Mouse (Mus musculus) MEL (cell line): ENCODE results near the gene Tmc8. TPM values are rescaled to one million over a fixed set of nuclear protein-coding genes. Genes with fewer than 3 reads are reported as not detected.

Source experiments
- DNase-seq: peaks from one replicate; pipeline ENCODE4 v3.0.0; 2011; ENCODE audit warnings: low read depth, low spot score
- H3K27ac ChIP-seq: 2 replicates; pipeline ENCODE4 v1.5.1; 2012; ENCODE audit warnings: low read depth, mild to moderate bottlenecking, control low read depth, low read length, moderate library complexity; ENCODE audit not compliant: control insufficient read depth
- H3K27me3 ChIP-seq, 2 experiments: fragments of 150-350 bp in 1 of 2; sonication (generic) in 1 of 2; 2 replicates each; pipeline ENCODE4 v1.6.1; 2012; ENCODE audit warnings: low read length in 2 of 2, mild to moderate bottlenecking in 2 of 2, improper control_type of control experiment in 1 of 2, moderate library complexity in 1 of 2; ENCODE audit not compliant: insufficient read depth in 2 of 2, control insufficient read depth in 1 of 2
- H3K36me3 ChIP-seq, 2 experiments: 2 replicates each; pipeline ENCODE4 v1.6.1; 2012 to 2014; ENCODE audit warnings: low read length in 2 of 2, improper control_type of control experiment in 1 of 2, inconsistent platforms in 1 of 2, mild to moderate bottlenecking in 1 of 2; ENCODE audit not compliant: insufficient read depth in 2 of 2, control insufficient read depth in 1 of 2
- H3K4me1 ChIP-seq, 2 experiments: fragments of 150-350 bp in 1 of 2; sonication (generic) in 1 of 2; 2 replicates each; pipeline ENCODE4 v1.6.1; 2012; ENCODE audit warnings: low read length in 2 of 2, improper control_type of control experiment in 1 of 2, mild to moderate bottlenecking in 1 of 2; ENCODE audit not compliant: insufficient read depth in 2 of 2, control insufficient read depth in 1 of 2
- H3K4me3 ChIP-seq, 2 experiments: fragments of 150-350 bp in 1 of 2; sonication (generic) in 1 of 2; 2 replicates each; pipeline ENCODE4 v1.5.1; 2012; ENCODE audit warnings: low read depth in 2 of 2, low read length in 2 of 2, mild to moderate bottlenecking in 2 of 2, moderate library complexity in 2 of 2, control low read depth in 1 of 2, improper control_type of control experiment in 1 of 2; ENCODE audit not compliant: control insufficient read depth in 1 of 2, insufficient read depth in 1 of 2
- H3K79me2 ChIP-seq: 2 replicates; pipeline ENCODE4 v1.6.1; 2012; ENCODE audit warnings: mild to moderate bottlenecking, low read length, moderate library complexity; ENCODE audit not compliant: control insufficient read depth, poor library complexity, insufficient read depth
- H3K9ac ChIP-seq: 2 replicates; pipeline ENCODE4 v1.6.1; 2012; ENCODE audit warnings: low read depth, mild to moderate bottlenecking, control low read depth, low read length, moderate library complexity; ENCODE audit not compliant: control insufficient read depth, poor library complexity, severe bottlenecking
- H3K9me3 ChIP-seq: fragments of 150-350 bp; sonication (generic); replicated peaks from 2 replicates; pipeline ENCODE4 v1.6.1; 2012; ENCODE audit warnings: mild to moderate bottlenecking, low read length, improper control_type of control experiment, moderate library complexity; ENCODE audit not compliant: insufficient read depth
- BHLHE40 ChIP-seq: IDR thresholded peaks from 2 replicates; pipeline ENCODE4 v1.6.1; 2012; ENCODE audit warnings: low read depth, mild to moderate bottlenecking, inconsistent platforms, low read length, improper control_type of control experiment, borderline replicate concordance
- CHD1 ChIP-seq: IDR thresholded peaks from 2 replicates; pipeline ENCODE4 v1.6.1; 2012; ENCODE audit warnings: low read depth, mild to moderate bottlenecking, inconsistent platforms, low read length, improper control_type of control experiment
- CHD2 ChIP-seq: IDR thresholded peaks from 2 replicates; pipeline ENCODE4 v1.6.1; 2011; ENCODE audit warnings: low read length, improper control_type of control experiment
- CTCF ChIP-seq, 3 experiments: IDR thresholded peaks in 2 of 3; conservative IDR thresholded peaks in 1 of 3; 2 replicates each; pipeline ENCODE4 v1.5.1; 2011 to 2012; ENCODE audit warnings: low read length in 3 of 3, low read depth in 2 of 3, mild to moderate bottlenecking in 2 of 3, improper control_type of control experiment in 1 of 3, inconsistent platforms in 1 of 3, mixed read lengths in 1 of 3, moderate library complexity in 1 of 3; ENCODE audit not compliant: control insufficient read depth in 1 of 3, insufficient read depth in 1 of 3, poor library complexity in 1 of 3, severe bottlenecking in 1 of 3
- E2F4 ChIP-seq: IDR thresholded peaks from 2 replicates; pipeline ENCODE4 v1.6.1; 2011; ENCODE audit warnings: low read depth, low read length, improper control_type of control experiment, borderline replicate concordance
- EP300 ChIP-seq, 2 experiments: IDR thresholded peaks; 2 replicates each; pipeline ENCODE4 v1.6.1; 2011; ENCODE audit warnings: improper control_type of control experiment in 2 of 2, low read length in 2 of 2, low read depth in 1 of 2, mild to moderate bottlenecking in 1 of 2
- ETS1 ChIP-seq: IDR thresholded peaks from 2 replicates; pipeline ENCODE4 v1.6.1; 2012; ENCODE audit warnings: low read depth, mild to moderate bottlenecking, inconsistent platforms, low read length, improper control_type of control experiment, moderate library complexity
- GABPA ChIP-seq: IDR thresholded peaks from 2 replicates; pipeline ENCODE4 v1.6.1; 2012; ENCODE audit warnings: low read depth, mild to moderate bottlenecking, inconsistent platforms, low read length, improper control_type of control experiment, moderate library complexity
- GATA1 ChIP-seq: IDR thresholded peaks from 2 replicates; pipeline ENCODE4 v1.6.1; 2011; ENCODE audit warnings: low read depth, low read length, improper control_type of control experiment
- HCFC1 ChIP-seq: IDR thresholded peaks from 2 replicates; pipeline ENCODE4 v1.6.1; 2012; ENCODE audit warnings: low read depth, mild to moderate bottlenecking, inconsistent platforms, low read length, improper control_type of control experiment, moderate library complexity
- JUND ChIP-seq: IDR thresholded peaks from 2 replicates; pipeline ENCODE4 v1.6.1; 2011; ENCODE audit warnings: low read depth, mild to moderate bottlenecking, improper control_type of control experiment, low read length
- KAT2A ChIP-seq: conservative IDR thresholded peaks from 2 replicates; pipeline ENCODE4 v1.6.1; 2012; ENCODE audit warnings: low read depth, low read length, improper control_type of control experiment, inconsistent platforms
- MAFK ChIP-seq: IDR thresholded peaks from 2 replicates; pipeline ENCODE4 v1.6.1; 2011; ENCODE audit warnings: low read depth, mild to moderate bottlenecking, low read length, improper control_type of control experiment, borderline replicate concordance
- MAX ChIP-seq: IDR thresholded peaks from 2 replicates; pipeline ENCODE4 v1.6.1; 2011; ENCODE audit warnings: low read length, improper control_type of control experiment
- MAZ ChIP-seq: IDR thresholded peaks from 2 replicates; pipeline ENCODE4 v1.6.1; 2012; ENCODE audit warnings: low read depth, mild to moderate bottlenecking, inconsistent platforms, low read length, improper control_type of control experiment
- MEF2A ChIP-seq: IDR thresholded peaks from 2 replicates; pipeline ENCODE4 v1.6.1; 2014; ENCODE audit warnings: low read depth, mild to moderate bottlenecking, inconsistent platforms, low read length, improper control_type of control experiment; ENCODE audit not compliant: poor library complexity, insufficient replicate concordance, severe bottlenecking; ENCODE audit errors: extremely low read depth
- MYB ChIP-seq: IDR thresholded peaks from 2 replicates; pipeline ENCODE4 v1.6.1; 2011; ENCODE audit warnings: mild to moderate bottlenecking, low read depth, low read length, improper control_type of control experiment
- MYC ChIP-seq: IDR thresholded peaks from 2 replicates; pipeline ENCODE4 v1.6.1; 2011; ENCODE audit warnings: low read depth, mild to moderate bottlenecking, low read length, improper control_type of control experiment, moderate library complexity
- NELFE ChIP-seq: IDR thresholded peaks from 2 replicates; pipeline ENCODE4 v1.6.1; 2011; ENCODE audit warnings: low read depth, low read length, improper control_type of control experiment
- NRF1 ChIP-seq: IDR thresholded peaks from 2 replicates; pipeline ENCODE4 v1.6.1; 2014; ENCODE audit warnings: low read depth, mild to moderate bottlenecking, inconsistent platforms, low read length, improper control_type of control experiment, moderate library complexity; ENCODE audit not compliant: poor library complexity, insufficient read depth, severe bottlenecking
- POLR2A ChIP-seq, 2 experiments: IDR thresholded peaks; 2 replicates each; pipeline ENCODE4 v1.6.1; 2011 to 2012; ENCODE audit warnings: low read length in 2 of 2, mild to moderate bottlenecking in 2 of 2, control low read depth in 1 of 2, improper control_type of control experiment in 1 of 2, low read depth in 1 of 2, moderate library complexity in 1 of 2; ENCODE audit not compliant: control insufficient read depth in 1 of 2, insufficient read depth in 1 of 2, poor library complexity in 1 of 2
- POLR2AphosphoS2 ChIP-seq: IDR thresholded peaks from 2 replicates; pipeline ENCODE4 v1.6.1; 2011; ENCODE audit warnings: low read length, improper control_type of control experiment
- RAD21 ChIP-seq: IDR thresholded peaks from 2 replicates; pipeline ENCODE4 v1.6.1; 2011; ENCODE audit warnings: mild to moderate bottlenecking, low read depth, low read length, improper control_type of control experiment
- SIN3A ChIP-seq: IDR thresholded peaks from 2 replicates; pipeline ENCODE4 v1.6.1; 2012; ENCODE audit warnings: low read length, improper control_type of control experiment, inconsistent platforms
- SMC3 ChIP-seq: IDR thresholded peaks from 2 replicates; pipeline ENCODE4 v1.6.1; 2011; ENCODE audit warnings: low read depth, low read length, improper control_type of control experiment
- TAL1 ChIP-seq: IDR thresholded peaks from 2 replicates; pipeline ENCODE4 v1.6.1; 2012; ENCODE audit warnings: mild to moderate bottlenecking, inconsistent platforms, low read length, moderate library complexity, mixed read lengths
- TBP ChIP-seq: IDR thresholded peaks from 2 replicates; pipeline ENCODE4 v1.8.0; 2011; ENCODE audit warnings: low read depth, low read length, improper control_type of control experiment
- TCF12 ChIP-seq: IDR thresholded peaks from 2 replicates; pipeline ENCODE4 v1.6.1; 2014; ENCODE audit warnings: low read depth, mild to moderate bottlenecking, inconsistent platforms, low read length, improper control_type of control experiment, moderate library complexity
- UBTF ChIP-seq: IDR thresholded peaks from 2 replicates; pipeline ENCODE4 v1.6.1; 2012; ENCODE audit warnings: low read depth, mild to moderate bottlenecking, inconsistent platforms, low read length, improper control_type of control experiment, moderate library complexity, borderline replicate concordance; ENCODE audit not compliant: insufficient read depth
- USF1 ChIP-seq: IDR thresholded peaks from 2 replicates; pipeline ENCODE4 v1.6.1; 2014; ENCODE audit warnings: low read depth, mild to moderate bottlenecking, inconsistent platforms, low read length, improper control_type of control experiment, moderate library complexity
- USF2 ChIP-seq, 2 experiments: IDR thresholded peaks; 2 replicates each; pipeline ENCODE4 v1.6.1; 2011 to 2012; ENCODE audit warnings: improper control_type of control experiment in 2 of 2, low read length in 2 of 2, borderline replicate concordance in 1 of 2, inconsistent platforms in 1 of 2, low read depth in 1 of 2, mild to moderate bottlenecking in 1 of 2; ENCODE audit not compliant: insufficient read depth in 1 of 2
- ZC3H11A ChIP-seq: IDR thresholded peaks from 2 replicates; pipeline ENCODE4 v1.6.1; 2012; ENCODE audit warnings: low read depth, mild to moderate bottlenecking, inconsistent platforms, low read length, improper control_type of control experiment
- ZKSCAN1 ChIP-seq: IDR thresholded peaks from 2 replicates; pipeline ENCODE4 v1.6.1; 2012; ENCODE audit warnings: low read depth, mild to moderate bottlenecking, inconsistent platforms, low read length, improper control_type of control experiment, moderate library complexity
- ZMIZ1 ChIP-seq: IDR thresholded peaks from 2 replicates; pipeline ENCODE4 v1.6.1; 2012; ENCODE audit warnings: low read depth, mild to moderate bottlenecking, inconsistent platforms, low read length, improper control_type of control experiment, moderate library complexity
- ZNF384 ChIP-seq: IDR thresholded peaks from 2 replicates; pipeline ENCODE4 v1.6.1; 2012; ENCODE audit warnings: low read depth, mild to moderate bottlenecking, inconsistent platforms, low read length, improper control_type of control experiment
- polyA plus RNA-seq, 2 experiments: library from polyadenylated mRNA; stranded (reverse) in 1 of 2; unstranded in 1 of 2; fragments of >175 nt in 1 of 2; fragments of >200 nt in 1 of 2; gene quantifications; 2 replicates each; pipeline versions ENCODE4 v1.2.1 to v1.2.4; 2012; ENCODE audit warnings: low replicate concordance in 2 of 2, low read depth in 1 of 2; ENCODE audit not compliant: insufficient read length in 2 of 2, insufficient read depth in 1 of 2, missing spikeins in 1 of 2
- total RNA-seq: library from RNA; depleted of rRNA; stranded (reverse); fragments of 300-350 nt; gene quantifications from 2 replicates; pipeline ENCODE4 v1.2.3, GENCODE M21; 2012

The Tmc8 gene
- total and polyA plus RNA-seq, 3 experiments = 15.4 to 23.5 TPM; not detected in 1

GRCm38 (mm10) chr11:117828888-117829604 lies 47.2 kb downstream of the Tmc8 start:
- peak; percentile 90 for DNase-seq
- H3K36me3 ChIP-seq = peaks cover 0 to 37% of the 10 kb centered on the region in 2 experiments; a peak in 2 of 4 replicates
- peak overlapping the region; percentile 52 for H3K27ac ChIP-seq
- peak overlapping the region; percentile 38; the same call in 1 of the 2 replicates for H3K9ac ChIP-seq
- no peaks in the 10 kb centered on the region for H3K9me3 ChIP-seq
- peaks cover 15% of the 10 kb centered on the region for H3K79me2 ChIP-seq
- no peaks in the 10 kb centered on the region for H3K27me3 ChIP-seq
- peak overlapping the region; percentile 24 to 27; a peak in 2 of 4 replicates for H3K4me3 ChIP-seq
- H3K4me1 ChIP-seq = peaks cover 23 to 64% of the 10 kb centered on the region in 2 experiments
- TF ChIP-seq SMC3 (0 out of 2 replicates have a peak, but pooled peaks have one; percentile 12), EP300 (IDR thresholded peaks at IDR 0.05; ENCODE audit: low read depth in 1 of 2, low read length in 2 of 2) (peak; percentile 87 to 88), TAL1 (peak; percentile 88), CHD1 (no peak), POLR2A (IDR thresholded peaks at IDR 0.05; ENCODE audit: control insufficient read depth in 1 of 2, insufficient read depth in 1 of 2, low read depth in 1 of 2, low read length in 2 of 2, poor library complexity in 1 of 2) (no peak), NRF1 (0 out of 2 replicates have a peak, but pooled peaks have one; percentile 19), USF2 (IDR thresholded peaks at IDR 0.05; ENCODE audit: borderline replicate concordance in 1 of 2, insufficient read depth in 1 of 2, low read depth in 1 of 2, low read length in 2 of 2) (no peak), MYC (no peak; the same call in 1 of the 2 replicates), TCF12 (peak; percentile 86), SIN3A (peak; percentile 59), CHD2 (no peak), ZKSCAN1 (no peak), MAFK (no peak), NELFE (no peak), JUND (0 out of 2 replicates have a peak, but pooled peaks have one; percentile 26), ZNF384 (no peak), BHLHE40 (peak; percentile 93), MAX (peak; percentile 45), HCFC1 (peak; percentile 41; the same call in 1 of the 2 replicates), MAZ (no peak; the same call in 1 of the 2 replicates), USF1 (peak; percentile 54), E2F4 (no peak), UBTF (no peak), ZC3H11A (peak; percentile 29; the same call in 1 of the 2 replicates), CTCF (IDR thresholded peaks at IDR 0.05 in 2 of 3, conservative IDR thresholded peaks at IDR 0.05 in 1 of 3; ENCODE audit: control insufficient read depth in 1 of 3, insufficient read depth in 1 of 3, low read depth in 2 of 3, low read length in 3 of 3, poor library complexity in 1 of 3, severe bottlenecking in 1 of 3) (0 out of 6 replicates have a peak, but pooled peaks of 1 of the 3 experiments have one; percentile 5), ETS1 (0 out of 2 replicates have a peak, but pooled peaks have one; percentile 64), POLR2AphosphoS2 (no peak), MEF2A (peak; percentile 36; the same call in 1 of the 2 replicates), GABPA (no peak), ZMIZ1 (no peak), KAT2A (no peak), TBP (no peak), GATA1 (peak; percentile 83), MYB (no peak), RAD21 (no peak)
